Mouse (Mus musculus): ENCODE data around the gene Cnn3. TPM values are rescaled to one million over a fixed set of nuclear protein-coding genes. Genes with fewer than 3 reads are reported as not detected.

The Cnn3 gene
- polyA plus RNA-seq, 1 experiment from 2014 or later = 567 TPM

GRCm38 (mm10) chr3:121427520-121427908 is 1.2 kb downstream of the Cnn3 start:
- H3K27ac ChIP-seq (ENCODE audit: low read depth) = peak overlapping the region; percentile 99
- no peaks in the 10 kb centered on the region for H3K36me3 ChIP-seq (ENCODE audit: control insufficient read depth, insufficient read depth, low read length)
- peak overlapping the region; percentile 85 for H3K4me2 ChIP-seq (ENCODE audit: low read length)
- under 1% methylated on average over 13 of the region's 13 CpGs for WGBS
- DNase-seq (ENCODE audit: low spot score) = peak; percentile 89
- peak overlapping the region; percentile 98 for H3K9ac ChIP-seq (ENCODE audit: low read length)
- no peaks in the 10 kb centered on the region for H3K27me3 ChIP-seq (replicated peaks; ENCODE audit: control insufficient read depth, insufficient read depth, low read length)
- H3K9me3 ChIP-seq (ENCODE audit: control insufficient read depth, low read length) = no peaks in the 10 kb centered on the region
- ATAC-seq (replicated peaks; ENCODE audit: low FRiP score, low TSS enrichment, low read depth) = peak; percentile 70
- H3K4me3 ChIP-seq (ENCODE audit: low read depth, low read length) = peak overlapping the region; percentile 92
- H3K4me1 ChIP-seq (replicated peaks; ENCODE audit: control insufficient read depth, insufficient read depth, low read length) = peaks cover 39% of the 10 kb centered on the region

GRCm38 (mm10) chr3:121428230-121428629 is 1.9 kb downstream of the Cnn3 start:
- WGBS = 5% methylated on average over 8 of the region's 8 CpGs
- Histone ChIP-seq H3K36me3 (ENCODE audit: control insufficient read depth, insufficient read depth, low read length) (no peaks in the 10 kb centered on the region), H3K4me1 (replicated peaks; ENCODE audit: control insufficient read depth, insufficient read depth, low read length) (peaks cover 39% of the 10 kb centered on the region), H3K4me3 (ENCODE audit: low read depth, low read length) (peak overlapping the region; percentile 92), H3K9me3 (ENCODE audit: control insufficient read depth, low read length) (no peaks in the 10 kb centered on the region), H3K9ac (ENCODE audit: low read length) (peak overlapping the region; percentile 98), H3K27me3 (replicated peaks; ENCODE audit: control insufficient read depth, insufficient read depth, low read length) (no peaks in the 10 kb centered on the region), H3K27ac (ENCODE audit: low read depth) (peak overlapping the region; percentile 99), H3K4me2 (ENCODE audit: low read length) (peak overlapping the region; percentile 85)
- no peak for ATAC-seq (replicated peaks; ENCODE audit: low FRiP score, low TSS enrichment, low read depth)
- DNase-seq (ENCODE audit: low spot score) = no peak

GRCm38 (mm10) chr3:121428696-121429259 is 2.5 kb downstream of the Cnn3 start:
- ATAC-seq (replicated peaks; ENCODE audit: low FRiP score, low TSS enrichment, low read depth) (no peak), DNase-seq (ENCODE audit: low spot score) (no peak)
- peak overlapping the region; percentile 98 for H3K9ac ChIP-seq (ENCODE audit: low read length)
- H3K4me3 ChIP-seq (ENCODE audit: low read depth, low read length) = peak overlapping the region; percentile 92
- 51% methylated on average over 11 of the region's 11 CpGs for WGBS
- no peaks in the 10 kb centered on the region for H3K36me3 ChIP-seq (ENCODE audit: control insufficient read depth, insufficient read depth, low read length)
- peaks cover 45% of the 10 kb centered on the region for H3K4me1 ChIP-seq (replicated peaks; ENCODE audit: control insufficient read depth, insufficient read depth, low read length)
- no peak overlapping the region for H3K27ac ChIP-seq (ENCODE audit: low read depth)
- H3K9me3 ChIP-seq (ENCODE audit: control insufficient read depth, low read length) = no peaks in the 10 kb centered on the region
- H3K27me3 ChIP-seq (replicated peaks; ENCODE audit: control insufficient read depth, insufficient read depth, low read length) = no peaks in the 10 kb centered on the region
- H3K4me2 ChIP-seq (ENCODE audit: low read length) = peak overlapping the region; percentile 85

- Histone ChIP-seq H3K27ac (ENCODE audit: low read depth) (no peak overlapping the region), H3K4me3 (ENCODE audit: low read depth, low read length) (peak overlapping the region; percentile 92), H3K9ac (ENCODE audit: low read length) (no peak overlapping the region), H3K9me3 (ENCODE audit: control insufficient read depth, low read length) (no peaks in the 10 kb centered on the region), H3K4me2 (ENCODE audit: low read length) (peak overlapping the region; percentile 85), H3K4me1 (replicated peaks; ENCODE audit: control insufficient read depth, insufficient read depth, low read length) (peaks cover 52% of the 10 kb centered on the region), H3K27me3 (replicated peaks; ENCODE audit: control insufficient read depth, insufficient read depth, low read length) (no peaks in the 10 kb centered on the region), H3K36me3 (ENCODE audit: control insufficient read depth, insufficient read depth, low read length) (no peaks in the 10 kb centered on the region)
- DNase-seq (ENCODE audit: low spot score) (no peak), ATAC-seq (replicated peaks; ENCODE audit: low FRiP score, low TSS enrichment, low read depth) (no peak)
- 54% methylated on average over 3 of the region's 3 CpGs for WGBS
These were observed 3.2 kb downstream of the Cnn3 start for GRCm38 (mm10) chr3:121429469-121429868.

GRCm38 (mm10) chr3:121430289-121430936 is 4.1 kb downstream of the Cnn3 start:
- ATAC-seq (replicated peaks; ENCODE audit: low FRiP score, low TSS enrichment, low read depth) (no peak), DNase-seq (ENCODE audit: low spot score) (no peak)
- H3K27ac ChIP-seq (ENCODE audit: low read depth) = no peak overlapping the region; the same call in 1 of the 2 replicates
- peak overlapping the region; percentile 85; the same call in 1 of the 2 replicates for H3K4me2 ChIP-seq (ENCODE audit: low read length)
- peaks cover 58% of the 10 kb centered on the region for H3K4me1 ChIP-seq (replicated peaks; ENCODE audit: control insufficient read depth, insufficient read depth, low read length)
- H3K4me3 ChIP-seq (ENCODE audit: low read depth, low read length) = no peak overlapping the region
- H3K36me3 ChIP-seq (ENCODE audit: control insufficient read depth, insufficient read depth, low read length) = no peaks in the 10 kb centered on the region
- no peak overlapping the region for H3K9ac ChIP-seq (ENCODE audit: low read length)
- 55% methylated on average over 7 of the region's 7 CpGs for WGBS
- no peaks in the 10 kb centered on the region for H3K27me3 ChIP-seq (replicated peaks; ENCODE audit: control insufficient read depth, insufficient read depth, low read length)
- H3K9me3 ChIP-seq (ENCODE audit: control insufficient read depth, low read length) = no peaks in the 10 kb centered on the region

GRCm38 (mm10) chr3:121433359-121433758 is 7.1 kb downstream of the Cnn3 start:
- Histone ChIP-seq H3K4me3 (ENCODE audit: low read depth, low read length) (no peak overlapping the region), H3K27me3 (replicated peaks; ENCODE audit: control insufficient read depth, insufficient read depth, low read length) (no peaks in the 10 kb centered on the region), H3K4me1 (replicated peaks; ENCODE audit: control insufficient read depth, insufficient read depth, low read length) (peaks cover 67% of the 10 kb centered on the region), H3K4me2 (ENCODE audit: low read length) (no peak overlapping the region), H3K36me3 (ENCODE audit: control insufficient read depth, insufficient read depth, low read length) (0 out of 2 replicates have a peak, but pooled peaks cover 9% of the 10 kb centered on the region), H3K9me3 (ENCODE audit: control insufficient read depth, low read length) (no peaks in the 10 kb centered on the region), H3K27ac (ENCODE audit: low read depth) (no peak overlapping the region; the same call in 1 of the 2 replicates), H3K9ac (ENCODE audit: low read length) (no peak overlapping the region)
- ATAC-seq (replicated peaks; ENCODE audit: low FRiP score, low TSS enrichment, low read depth) (no peak), DNase-seq (ENCODE audit: low spot score) (no peak)
- 77% methylated on average over 6 of the region's 6 CpGs for WGBS

- Histone ChIP-seq H3K9ac (ENCODE audit: low read length) (no peak overlapping the region), H3K27ac (ENCODE audit: low read depth) (peak overlapping the region; percentile 43; the same call in 1 of the 2 replicates), H3K4me2 (ENCODE audit: low read length) (0 out of 2 replicates have a peak overlapping the region, but pooled peaks have one; percentile 4), H3K4me3 (ENCODE audit: low read depth, low read length) (no peak overlapping the region), H3K36me3 (ENCODE audit: control insufficient read depth, insufficient read depth, low read length) (0 out of 2 replicates have a peak, but pooled peaks cover 12% of the 10 kb centered on the region), H3K9me3 (ENCODE audit: control insufficient read depth, low read length) (no peaks in the 10 kb centered on the region), H3K4me1 (replicated peaks; ENCODE audit: control insufficient read depth, insufficient read depth, low read length) (peaks cover 66% of the 10 kb centered on the region), H3K27me3 (replicated peaks; ENCODE audit: control insufficient read depth, insufficient read depth, low read length) (no peaks in the 10 kb centered on the region)
- 31% methylated on average over 8 of the region's 8 CpGs for WGBS
- DNase-seq (ENCODE audit: low spot score) (no peak), ATAC-seq (replicated peaks; ENCODE audit: low FRiP score, low TSS enrichment, low read depth) (no peak)
These were observed 7.8 kb downstream of the Cnn3 start for GRCm38 (mm10) chr3:121433968-121434533.

- Histone ChIP-seq H3K27ac (ENCODE audit: low read depth) (no peak overlapping the region), H3K36me3 (ENCODE audit: control insufficient read depth, insufficient read depth, low read length) (0 out of 2 replicates have a peak, but pooled peaks cover 12% of the 10 kb centered on the region), H3K4me2 (ENCODE audit: low read length) (no peak overlapping the region), H3K27me3 (replicated peaks; ENCODE audit: control insufficient read depth, insufficient read depth, low read length) (no peaks in the 10 kb centered on the region), H3K9me3 (ENCODE audit: control insufficient read depth, low read length) (no peaks in the 10 kb centered on the region), H3K4me3 (ENCODE audit: low read depth, low read length) (no peak overlapping the region; the same call in 1 of the 2 replicates), H3K4me1 (replicated peaks; ENCODE audit: control insufficient read depth, insufficient read depth, low read length) (peaks cover 63% of the 10 kb centered on the region), H3K9ac (ENCODE audit: low read length) (no peak overlapping the region)
- no peak for DNase-seq (ENCODE audit: low spot score)
- no peak for ATAC-seq (replicated peaks; ENCODE audit: low FRiP score, low TSS enrichment, low read depth)
- WGBS = 73% methylated on average over 5 of the region's 5 CpGs
These were observed 9.0 kb downstream of the Cnn3 start for GRCm38 (mm10) chr3:121435296-121435695.

Measured in intestine, embryonic 14.5 days (tissue).